Mouse (Mus musculus): Measurements from ENCODE around the gene Abhd5. TPM values are rescaled to one million over a fixed set of nuclear protein-coding genes. Genes with fewer than 3 reads are reported as not detected.
"Not testable (repeated sequence)": the region's sequence is repeated elsewhere in the genome, so short reads cannot be mapped to it uniquely, and the experiment has no call there.

Gene Abhd5
- total and polyA plus RNA-seq, 3 experiments = 6.0 to 12.2 (median 8.8) TPM

GRCm38 (mm10) chr9:122312296-122312990 lies 39.0 kb upstream of the Abhd5 start:
- dilution Hi-C loops (cut with MboI; ENCODE audit: extremely low pct_ligation_motif_present, extremely low pct_unique_long_range_greater_than_20kb, low sequenced_read_pairs) (no loop called here), in situ Hi-C loops (cut with MboI; ENCODE audit: low pct_ligation_motif_present, low pct_unique_long_range_greater_than_20kb, low sequenced_read_pairs) (loop anchor here (10.0 kb wide), 1 partner anchor 58 kb away; no protein-coding TSS in a partner anchor)

GRCm38 (mm10) chr9:122313128-122313527 lies 38.3 kb upstream of the Abhd5 start:
- H3K27me3 ChIP-seq (replicated peaks); H3K9me3 ChIP-seq (replicated peaks; ENCODE audit: low read length); dilution Hi-C loops (cut with MboI; ENCODE audit: extremely low pct_ligation_motif_present, extremely low pct_unique_long_range_greater_than_20kb, low sequenced_read_pairs); H3K79me2 ChIP-seq (replicated peaks; ENCODE audit: control insufficient read depth, extremely low read depth, insufficient read depth, poor library complexity, severe bottlenecking); H3K9ac ChIP-seq (ENCODE audit: insufficient read depth, low read depth); H3K4me3 ChIP-seq (replicated peaks in 1 of 3; ENCODE audit: low read depth in 2 of 3, low read length in 2 of 3, poor library complexity in 1 of 3); H3K27ac ChIP-seq (ENCODE audit: insufficient read depth, low read depth); H3K36me3 ChIP-seq (replicated peaks in 1 of 2; ENCODE audit: control insufficient read depth in 1 of 2, insufficient read depth in 1 of 2, low read length in 1 of 2); DNase-seq (ENCODE audit: extremely low read depth); H3K4me2 ChIP-seq (ENCODE audit: insufficient read depth, low read depth, poor library complexity, severe bottlenecking): not testable (repeated sequence)
- in situ Hi-C loops (cut with MboI; ENCODE audit: low pct_ligation_motif_present, low pct_unique_long_range_greater_than_20kb, low sequenced_read_pairs) = loop anchor here (10.0 kb wide), 1 partner anchor 58 kb away; no protein-coding TSS in a partner anchor
- H3K4me1 ChIP-seq (ENCODE audit: control insufficient read depth in 1 of 2, insufficient read depth in 2 of 2) = peaks cover 0 to 18% of the 10 kb centered on the region in 2 experiments; a peak in 2 of 4 replicates

More at GRCm38 (mm10) chr9:122312296-122312990, 39.0 kb upstream of the Abhd5 start:
- Histone ChIP-seq H3K4me1 (ENCODE audit: control insufficient read depth in 1 of 2, insufficient read depth in 2 of 2) (peaks cover 0 to 18% of the 10 kb centered on the region in 2 experiments; a peak in 2 of 4 replicates), H3K4me3 (replicated peaks in 1 of 3; ENCODE audit: low read depth in 2 of 3, low read length in 2 of 3, poor library complexity in 1 of 3) (no peak overlapping the region), H3K9me3 (replicated peaks; ENCODE audit: low read length) (no peaks in the 10 kb centered on the region), H3K79me2 (replicated peaks; ENCODE audit: control insufficient read depth, extremely low read depth, insufficient read depth, poor library complexity, severe bottlenecking) (no peaks in the 10 kb centered on the region), H3K9ac (ENCODE audit: insufficient read depth, low read depth) (no peak overlapping the region), H3K27me3 (replicated peaks) (no peaks in the 10 kb centered on the region), H3K4me2 (ENCODE audit: insufficient read depth, low read depth, poor library complexity, severe bottlenecking) (no peak overlapping the region), H3K27ac (ENCODE audit: insufficient read depth, low read depth) (no peak overlapping the region), H3K36me3 (replicated peaks in 1 of 2; ENCODE audit: control insufficient read depth in 1 of 2, insufficient read depth in 1 of 2, low read length in 1 of 2) (no peaks in the 10 kb centered on the region)
- TF ChIP-seq POLR2A (IDR thresholded peaks at IDR 0.05; ENCODE audit: low read depth, low read length) = no peak
- TF ChIP-seq ZNF384 (IDR thresholded peaks at IDR 0.05; ENCODE audit: low read depth, low read length) = no peak
- no peak for TF ChIP-seq ETS1 (conservative IDR thresholded peaks at IDR 0.05; ENCODE audit: low read depth, low read length)
- no peak for TF ChIP-seq NELFE (IDR thresholded peaks at IDR 0.05; ENCODE audit: low read depth, low read length)
- no peak for TF ChIP-seq ELF1 (IDR thresholded peaks at IDR 0.05; ENCODE audit: low read depth, low read length)
- TF ChIP-seq RCOR1 (conservative IDR thresholded peaks at IDR 0.05; ENCODE audit: low read depth, low read length) = no peak
- no peak for DNase-seq (ENCODE audit: extremely low read depth)

- Histone ChIP-seq H3K9ac (ENCODE audit: insufficient read depth, low read depth) (no peak overlapping the region), H3K27ac (ENCODE audit: insufficient read depth, low read depth) (no peak overlapping the region), H3K27me3 (replicated peaks) (no peaks in the 10 kb centered on the region), H3K4me3 (replicated peaks in 1 of 3; ENCODE audit: low read depth in 2 of 3, low read length in 2 of 3, poor library complexity in 1 of 3) (no peak overlapping the region), H3K4me1 (ENCODE audit: control insufficient read depth in 1 of 2, insufficient read depth in 2 of 2) (peaks cover 0 to 15% of the 10 kb centered on the region in 2 experiments; a peak in 2 of 4 replicates), H3K4me2 (ENCODE audit: insufficient read depth, low read depth, poor library complexity, severe bottlenecking) (no peak overlapping the region), H3K79me2 (replicated peaks; ENCODE audit: control insufficient read depth, extremely low read depth, insufficient read depth, poor library complexity, severe bottlenecking) (no peaks in the 10 kb centered on the region), H3K36me3 (replicated peaks in 1 of 2; ENCODE audit: control insufficient read depth in 1 of 2, insufficient read depth in 1 of 2, low read length in 1 of 2) (no peaks in the 10 kb centered on the region), H3K9me3 (replicated peaks; ENCODE audit: low read length) (no peaks in the 10 kb centered on the region)
- in situ Hi-C loops (cut with MboI; ENCODE audit: low pct_ligation_motif_present, low pct_unique_long_range_greater_than_20kb, low sequenced_read_pairs) (loop anchor here (10.0 kb wide), 1 partner anchor 60 kb away; no protein-coding TSS in a partner anchor), dilution Hi-C loops (cut with MboI; ENCODE audit: extremely low pct_ligation_motif_present, extremely low pct_unique_long_range_greater_than_20kb, low sequenced_read_pairs) (no loop called here)
- DNase-seq (ENCODE audit: extremely low read depth) = no peak
- TF ChIP-seq E2F4 (IDR thresholded peaks at IDR 0.05; ENCODE audit: insufficient replicate concordance, low read depth, low read length) (no peak), ELF1 (IDR thresholded peaks at IDR 0.05; ENCODE audit: low read depth, low read length) (no peak), RAD21 (IDR thresholded peaks at IDR 0.05; ENCODE audit: low read depth, low read length) (no peak), JUND (conservative IDR thresholded peaks at IDR 0.05; ENCODE audit: low read depth, low read length) (no peak), CTCF (conservative IDR thresholded peaks at IDR 0.05 in 1 of 2, IDR thresholded peaks at IDR 0.05 in 1 of 2; ENCODE audit: low read depth in 2 of 2, low read length in 2 of 2) (no peak), NELFE (IDR thresholded peaks at IDR 0.05; ENCODE audit: low read depth, low read length) (no peak), MYC (IDR thresholded peaks at IDR 0.05; ENCODE audit: low read depth, low read length) (no peak), MXI1 (IDR thresholded peaks at IDR 0.05; ENCODE audit: low read depth, low read length) (no peak), SMC3 (IDR thresholded peaks at IDR 0.05; ENCODE audit: low read depth, low read length) (no peak), UBTF (IDR thresholded peaks at IDR 0.05; ENCODE audit: low read depth, low read length) (no peak), MAFK (IDR thresholded peaks at IDR 0.05; ENCODE audit: insufficient replicate concordance, low read length) (no peak), ETS1 (conservative IDR thresholded peaks at IDR 0.05; ENCODE audit: low read depth, low read length) (no peak), ZNF384 (IDR thresholded peaks at IDR 0.05; ENCODE audit: low read depth, low read length) (no peak)
These were observed 37.0 kb upstream of the Abhd5 start for GRCm38 (mm10) chr9:122314386-122314785.
